Mouse (Mus musculus): ENCODE data around the gene Mob3b. TPM values are rescaled to one million over a fixed set of nuclear protein-coding genes. Genes with fewer than 3 reads are reported as not detected.

The Mob3b gene
- polyA plus RNA-seq, 1 experiment from 2014 or later = 11.5 TPM

- peak overlapping the region; percentile 54 for H3K27ac ChIP-seq (ENCODE audit: low read length)
- no peaks in the 10 kb centered on the region; the same call in 1 of the 2 replicates for H3K27me3 ChIP-seq (ENCODE audit: control insufficient read depth, insufficient read depth, low read depth, low read length)
- H3K4me1 ChIP-seq (replicated peaks; ENCODE audit: control insufficient read depth, insufficient read depth, low read length) = peaks cover 20% of the 10 kb centered on the region
- 33% methylated on average over 22 of the region's 22 CpGs for WGBS
- peak; percentile 89 for ATAC-seq (ENCODE audit: low read depth)
- H3K36me3 ChIP-seq (ENCODE audit: control insufficient read depth, insufficient read depth, low read length) = no peaks in the 10 kb centered on the region
- H3K9ac ChIP-seq (ENCODE audit: low read length) = no peak overlapping the region
- no peak overlapping the region for H3K4me3 ChIP-seq (ENCODE audit: low read length)
- no peaks in the 10 kb centered on the region for H3K9me3 ChIP-seq (ENCODE audit: control insufficient read depth, low read length)
- H3K4me2 ChIP-seq (ENCODE audit: low read depth, low read length) = peak overlapping the region; percentile 31; the same call in 1 of the 2 replicates
Observed at GRCm38 (mm10) chr4:34992866-34993638, 164.2 kb downstream of the Mob3b start.

- Histone ChIP-seq H3K4me2 (ENCODE audit: low read depth, low read length) (peak overlapping the region; percentile 30; the same call in 1 of the 2 replicates), H3K9ac (ENCODE audit: low read length) (no peak overlapping the region), H3K36me3 (ENCODE audit: control insufficient read depth, insufficient read depth, low read length) (no peaks in the 10 kb centered on the region), H3K27me3 (ENCODE audit: control insufficient read depth, insufficient read depth, low read depth, low read length) (no peaks in the 10 kb centered on the region; the same call in 1 of the 2 replicates), H3K9me3 (ENCODE audit: control insufficient read depth, low read length) (no peaks in the 10 kb centered on the region), H3K4me3 (ENCODE audit: low read length) (no peak overlapping the region), H3K4me1 (replicated peaks; ENCODE audit: control insufficient read depth, insufficient read depth, low read length) (peaks cover 20% of the 10 kb centered on the region), H3K27ac (ENCODE audit: low read length) (peak overlapping the region; percentile 54)
- ATAC-seq (ENCODE audit: low read depth) = no peak
- 43% methylated on average over 22 of the region's 22 CpGs for WGBS
Observed at GRCm38 (mm10) chr4:34991891-34992865, 165.1 kb downstream of the Mob3b start.

GRCm38 (mm10) chr4:34991116-34991515 lies 166.2 kb downstream of the Mob3b start:
- Histone ChIP-seq H3K9me3 (ENCODE audit: control insufficient read depth, low read length) (no peaks in the 10 kb centered on the region), H3K27ac (ENCODE audit: low read length) (no peak overlapping the region; the same call in 1 of the 2 replicates), H3K27me3 (ENCODE audit: control insufficient read depth, insufficient read depth, low read depth, low read length) (no peaks in the 10 kb centered on the region; the same call in 1 of the 2 replicates), H3K4me1 (replicated peaks; ENCODE audit: control insufficient read depth, insufficient read depth, low read length) (peaks cover 28% of the 10 kb centered on the region), H3K4me2 (ENCODE audit: low read depth, low read length) (no peak overlapping the region), H3K4me3 (ENCODE audit: low read length) (no peak overlapping the region), H3K9ac (ENCODE audit: low read length) (no peak overlapping the region), H3K36me3 (ENCODE audit: control insufficient read depth, insufficient read depth, low read length) (no peaks in the 10 kb centered on the region)
- WGBS = 34% methylated on average over 10 of the region's 10 CpGs
- ATAC-seq (ENCODE audit: low read depth) = peak; percentile 23

GRCm38 (mm10) chr4:34990659-34991058 lies 166.6 kb downstream of the Mob3b start:
- Histone ChIP-seq H3K9me3 (ENCODE audit: control insufficient read depth, low read length) (no peaks in the 10 kb centered on the region), H3K27me3 (ENCODE audit: control insufficient read depth, insufficient read depth, low read depth, low read length) (no peaks in the 10 kb centered on the region; the same call in 1 of the 2 replicates), H3K27ac (ENCODE audit: low read length) (no peak overlapping the region), H3K4me3 (ENCODE audit: low read length) (no peak overlapping the region), H3K36me3 (ENCODE audit: control insufficient read depth, insufficient read depth, low read length) (no peaks in the 10 kb centered on the region), H3K9ac (ENCODE audit: low read length) (no peak overlapping the region), H3K4me1 (replicated peaks; ENCODE audit: control insufficient read depth, insufficient read depth, low read length) (peaks cover 28% of the 10 kb centered on the region), H3K4me2 (ENCODE audit: low read depth, low read length) (no peak overlapping the region)
- 77% methylated on average over 9 of the region's 9 CpGs for WGBS
- ATAC-seq (ENCODE audit: low read depth) = no peak

- H3K36me3 ChIP-seq (ENCODE audit: control insufficient read depth, insufficient read depth, low read length) = no peaks in the 10 kb centered on the region
- H3K27ac ChIP-seq (ENCODE audit: low read length) = no peak overlapping the region
- no peak overlapping the region for H3K4me3 ChIP-seq (ENCODE audit: low read length)
- H3K4me1 ChIP-seq (replicated peaks; ENCODE audit: control insufficient read depth, insufficient read depth, low read length) = peaks cover 24% of the 10 kb centered on the region
- no peaks in the 10 kb centered on the region for H3K9me3 ChIP-seq (ENCODE audit: control insufficient read depth, low read length)
- H3K27me3 ChIP-seq (ENCODE audit: control insufficient read depth, insufficient read depth, low read depth, low read length) = no peaks in the 10 kb centered on the region; the same call in 1 of the 2 replicates
- no peak overlapping the region for H3K9ac ChIP-seq (ENCODE audit: low read length)
- no peak overlapping the region for H3K4me2 ChIP-seq (ENCODE audit: low read depth, low read length)
- WGBS = 91% methylated on average over 4 of the region's 4 CpGs
- ATAC-seq (ENCODE audit: low read depth) = no peak
Observed at GRCm38 (mm10) chr4:34987568-34987967, 169.7 kb downstream of the Mob3b start.

GRCm38 (mm10) chr4:34987109-34987508 lies 170.2 kb downstream of the Mob3b start:
- H3K4me1 ChIP-seq (replicated peaks; ENCODE audit: control insufficient read depth, insufficient read depth, low read length) = peaks cover 20% of the 10 kb centered on the region
- H3K9me3 ChIP-seq (ENCODE audit: control insufficient read depth, low read length) = no peaks in the 10 kb centered on the region
- no peaks in the 10 kb centered on the region; the same call in 1 of the 2 replicates for H3K27me3 ChIP-seq (ENCODE audit: control insufficient read depth, insufficient read depth, low read depth, low read length)
- ATAC-seq (ENCODE audit: low read depth) = peak; percentile 24
- no peak overlapping the region for H3K4me3 ChIP-seq (ENCODE audit: low read length)
- no peak overlapping the region for H3K4me2 ChIP-seq (ENCODE audit: low read depth, low read length)
- peak overlapping the region; percentile 12; the same call in 1 of the 2 replicates for H3K27ac ChIP-seq (ENCODE audit: low read length)
- WGBS = 63% methylated on average over 12 of the region's 12 CpGs
- no peaks in the 10 kb centered on the region for H3K36me3 ChIP-seq (ENCODE audit: control insufficient read depth, insufficient read depth, low read length)
- H3K9ac ChIP-seq (ENCODE audit: low read length) = no peak overlapping the region

- peak; percentile 30 for ATAC-seq (ENCODE audit: low read depth)
Observed at GRCm38 (mm10) chr4:34986647-34987046, 170.6 kb downstream of the Mob3b start.

GRCm38 (mm10) chr4:34984377-34984776 lies 172.9 kb downstream of the Mob3b start:
- no peak for ATAC-seq (ENCODE audit: low read depth)
- H3K9ac ChIP-seq (ENCODE audit: low read length) = no peak overlapping the region
- peaks cover 8% of the 10 kb centered on the region for H3K4me1 ChIP-seq (replicated peaks; ENCODE audit: control insufficient read depth, insufficient read depth, low read length)
- no peaks in the 10 kb centered on the region for H3K36me3 ChIP-seq (ENCODE audit: control insufficient read depth, insufficient read depth, low read length)
- H3K27me3 ChIP-seq (ENCODE audit: control insufficient read depth, insufficient read depth, low read depth, low read length) = no peaks in the 10 kb centered on the region
- no peak overlapping the region for H3K4me2 ChIP-seq (ENCODE audit: low read depth, low read length)
- H3K27ac ChIP-seq (ENCODE audit: low read length) = no peak overlapping the region
- WGBS = 83% methylated on average over 4 of the region's 4 CpGs
- H3K9me3 ChIP-seq (ENCODE audit: control insufficient read depth, low read length) = no peaks in the 10 kb centered on the region
- H3K4me3 ChIP-seq (ENCODE audit: low read length) = no peak overlapping the region

More at GRCm38 (mm10) chr4:34986647-34987046, 170.6 kb downstream of the Mob3b start:
- WGBS = 34% methylated on average over 4 of the region's 4 CpGs
- Histone ChIP-seq H3K9me3 (ENCODE audit: control insufficient read depth, low read length) (no peaks in the 10 kb centered on the region), H3K27ac (ENCODE audit: low read length) (peak overlapping the region; percentile 12; the same call in 1 of the 2 replicates), H3K4me1 (replicated peaks; ENCODE audit: control insufficient read depth, insufficient read depth, low read length) (peaks cover 16% of the 10 kb centered on the region), H3K27me3 (ENCODE audit: control insufficient read depth, insufficient read depth, low read depth, low read length) (no peaks in the 10 kb centered on the region; the same call in 1 of the 2 replicates), H3K4me2 (ENCODE audit: low read depth, low read length) (no peak overlapping the region; the same call in 1 of the 2 replicates), H3K9ac (ENCODE audit: low read length) (no peak overlapping the region), H3K4me3 (ENCODE audit: low read length) (no peak overlapping the region), H3K36me3 (ENCODE audit: control insufficient read depth, insufficient read depth, low read length) (no peaks in the 10 kb centered on the region)

- no peaks in the 10 kb centered on the region for H3K36me3 ChIP-seq (ENCODE audit: control insufficient read depth, insufficient read depth, low read length)
- no peaks in the 10 kb centered on the region for H3K27me3 ChIP-seq (ENCODE audit: control insufficient read depth, insufficient read depth, low read depth, low read length)
- no peak overlapping the region for H3K27ac ChIP-seq (ENCODE audit: low read length)
- no peak overlapping the region for H3K4me2 ChIP-seq (ENCODE audit: low read depth, low read length)
- no peak overlapping the region for H3K4me3 ChIP-seq (ENCODE audit: low read length)
- no peaks in the 10 kb centered on the region for H3K9me3 ChIP-seq (ENCODE audit: control insufficient read depth, low read length)
- no peak overlapping the region for H3K9ac ChIP-seq (ENCODE audit: low read length)
- no peak for ATAC-seq (ENCODE audit: low read depth)
- H3K4me1 ChIP-seq (replicated peaks; ENCODE audit: control insufficient read depth, insufficient read depth, low read length) = peaks cover 8% of the 10 kb centered on the region
- WGBS = 45% methylated on average over 6 of the region's 6 CpGs
Observed at GRCm38 (mm10) chr4:34983511-34983910, 173.8 kb downstream of the Mob3b start.

Data from lung, embryonic 16.5 days (tissue).